Mouse (Mus musculus) CH12F3 (cell line): Measurements from ENCODE around the gene Akr1b7.
"Not testable (repeated sequence)": the region's sequence is repeated elsewhere in the genome, so short reads cannot be mapped to it uniquely, and the experiment has no call there.

Source experiments
- in situ Hi-C: fragments of 300-500 bp; cut with MboI; formaldehyde crosslinking; loops from 2 replicates; pipeline ENCODE4 v1.14.3; 2020; ENCODE audit warnings: low sequenced_read_pairs

Akr1b7 gene

DNA sequence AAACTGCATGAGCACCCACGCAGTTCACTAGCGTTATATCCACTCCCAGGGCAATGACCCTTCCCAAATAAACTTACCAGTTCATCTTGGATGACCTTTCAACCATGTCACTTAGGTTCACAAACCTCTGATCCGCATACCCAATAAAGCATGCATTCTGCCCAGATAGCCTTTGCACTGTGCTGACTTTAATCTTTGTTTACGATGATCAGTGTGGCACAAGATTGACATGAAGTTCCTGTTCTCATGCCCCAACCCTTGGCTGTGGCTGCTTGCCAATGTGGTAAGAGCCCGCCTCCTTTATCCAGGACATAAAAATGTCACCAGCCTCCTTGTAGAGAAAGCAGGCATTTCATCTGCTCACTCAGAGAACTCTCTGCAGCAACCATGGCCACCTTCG lies at the start of gene Akr1b7:
TSS of gene Akr1b7 (plus strand) at position 312 of the 400 bp plus-strand sequence.
- in situ Hi-C loops: no loop called here

DNA sequence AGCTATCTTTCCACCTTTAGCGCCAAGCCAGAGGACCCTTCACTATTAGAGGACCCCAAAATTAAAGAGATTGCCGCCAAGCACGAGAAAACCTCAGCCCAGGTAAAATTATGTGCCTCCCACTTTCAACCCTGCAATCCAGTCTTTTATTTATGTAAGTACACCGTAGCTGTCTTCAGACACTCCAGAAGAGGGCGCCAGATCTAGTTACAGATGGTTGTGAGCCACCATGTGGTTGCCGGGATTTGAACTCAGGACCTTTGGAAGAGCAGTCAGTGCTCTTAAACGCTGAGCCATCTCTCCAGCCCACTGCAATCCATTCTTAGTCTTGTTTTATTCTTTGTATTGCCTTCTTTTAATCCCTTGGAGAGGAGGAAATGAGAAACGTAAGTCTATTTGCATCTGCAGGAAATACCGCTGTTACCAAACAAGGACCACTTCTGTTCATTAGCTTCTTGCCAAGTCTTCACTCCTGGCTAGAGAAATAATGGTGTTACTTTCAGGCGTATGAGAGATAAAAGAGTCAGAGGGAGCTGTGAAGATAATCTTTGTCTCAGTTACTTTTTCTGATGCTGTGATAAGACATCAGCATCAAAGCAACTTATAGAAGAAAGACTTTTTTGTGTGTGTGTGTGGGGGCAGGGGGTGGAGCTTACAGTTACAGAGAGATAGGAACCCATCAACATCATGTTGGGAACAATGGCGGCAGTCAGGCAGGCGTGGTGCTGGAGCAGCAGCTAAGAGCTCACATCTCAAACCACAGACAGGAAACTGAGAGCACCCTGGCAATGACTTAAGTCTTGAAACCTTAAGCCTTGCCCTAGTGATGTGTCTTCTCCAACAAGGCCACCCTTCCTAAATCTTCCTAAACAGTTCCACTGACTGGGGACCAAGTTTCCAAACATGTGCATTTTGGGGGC lies 47.7 kb upstream of the Akr1b7 start:
- in situ Hi-C loops: no loop called here

DNA sequence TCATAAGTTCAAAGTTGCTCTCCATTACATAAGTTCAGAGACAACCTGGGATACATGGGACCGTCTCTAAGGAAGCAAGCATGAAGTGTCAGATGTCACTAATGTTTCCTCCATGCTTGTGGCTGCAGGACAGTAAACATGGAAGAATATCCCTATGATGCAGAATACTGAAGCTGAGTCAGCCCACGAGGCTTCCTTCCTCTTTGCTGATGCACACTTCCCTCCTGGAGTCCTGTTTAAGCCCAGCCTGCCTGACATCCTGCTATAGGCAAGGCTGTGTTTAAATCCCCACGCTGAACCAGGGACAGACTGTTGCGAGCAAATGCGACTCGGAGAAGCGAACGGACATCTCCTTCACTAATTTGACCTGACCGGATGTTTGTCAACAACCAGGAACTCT lies 44.1 kb upstream of the Akr1b7 start:
- in situ Hi-C loops: no loop called here

DNA sequence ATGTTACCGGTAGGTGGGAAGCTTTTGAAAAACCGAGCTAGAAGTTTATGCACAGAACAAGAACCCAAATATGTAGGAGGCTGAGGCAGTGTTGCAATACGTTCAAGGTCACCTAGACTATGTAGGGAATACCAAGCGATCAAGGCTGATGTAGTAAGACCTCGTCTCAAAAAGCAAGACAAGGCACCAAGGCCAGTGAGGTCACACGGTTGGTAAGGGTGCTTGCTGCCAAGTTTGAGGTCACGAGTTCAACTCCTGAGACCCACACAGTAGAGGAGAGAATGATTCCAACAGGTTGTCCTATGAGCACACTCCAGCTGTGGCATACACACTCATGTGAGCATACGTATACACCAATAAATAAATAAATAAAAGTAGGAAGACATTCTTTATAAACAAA lies 42.1 kb upstream of the Akr1b7 start:
- in situ Hi-C loops: no loop called here

DNA sequence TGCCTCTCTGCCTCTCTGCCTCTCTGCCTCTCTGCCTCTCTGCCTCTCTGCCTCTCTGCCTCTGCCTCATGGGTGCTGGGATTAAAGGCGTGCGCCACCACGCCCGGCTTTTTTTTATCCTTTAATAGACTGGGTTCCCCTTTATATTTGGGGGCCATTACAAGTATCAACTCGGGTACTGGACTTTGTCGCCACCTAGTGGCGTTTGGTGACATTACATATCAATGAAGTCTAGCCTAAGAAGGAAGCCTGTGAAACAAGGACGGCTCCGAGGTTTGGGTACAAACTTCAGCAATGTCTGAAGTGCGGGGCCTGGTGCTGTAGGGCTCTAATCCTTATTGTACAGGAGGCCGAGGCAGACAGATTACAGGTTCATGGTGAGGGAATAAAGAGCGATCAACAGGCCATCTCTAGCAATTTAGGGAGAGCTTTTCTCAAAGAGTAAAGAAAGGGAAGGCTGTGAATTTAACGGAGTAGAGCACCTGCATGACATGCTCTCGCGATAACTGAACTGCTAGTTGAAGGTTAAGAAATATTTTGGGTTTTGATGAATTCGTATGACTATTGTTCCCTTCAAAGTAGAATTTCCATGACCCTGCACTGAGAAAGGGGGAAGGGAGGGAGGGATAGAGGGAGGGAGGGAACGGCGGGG lies 40.3 kb upstream of the Akr1b7 start:
- in situ Hi-C loops: no loop called here

DNA sequence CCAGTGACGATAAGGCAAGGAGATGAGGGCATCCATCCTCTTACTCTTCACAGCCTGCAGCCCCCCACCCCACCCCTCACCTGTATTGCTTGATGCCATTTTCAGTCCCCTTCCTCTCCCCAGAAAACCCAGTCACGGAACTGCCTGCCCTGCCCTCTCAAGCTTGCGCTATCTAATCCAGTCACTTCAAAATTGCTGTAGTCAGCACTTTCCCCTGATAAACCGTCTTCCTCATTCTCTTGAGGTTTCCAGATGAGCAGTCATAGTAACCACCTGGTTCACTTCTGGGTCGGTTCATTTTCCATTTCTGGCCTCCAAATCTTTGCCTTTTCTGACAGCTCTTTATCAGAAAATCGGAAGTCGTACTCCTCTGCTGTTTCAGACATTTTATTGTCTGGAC lies 38.3 kb upstream of the Akr1b7 start:
- in situ Hi-C loops: no loop called here

DNA sequence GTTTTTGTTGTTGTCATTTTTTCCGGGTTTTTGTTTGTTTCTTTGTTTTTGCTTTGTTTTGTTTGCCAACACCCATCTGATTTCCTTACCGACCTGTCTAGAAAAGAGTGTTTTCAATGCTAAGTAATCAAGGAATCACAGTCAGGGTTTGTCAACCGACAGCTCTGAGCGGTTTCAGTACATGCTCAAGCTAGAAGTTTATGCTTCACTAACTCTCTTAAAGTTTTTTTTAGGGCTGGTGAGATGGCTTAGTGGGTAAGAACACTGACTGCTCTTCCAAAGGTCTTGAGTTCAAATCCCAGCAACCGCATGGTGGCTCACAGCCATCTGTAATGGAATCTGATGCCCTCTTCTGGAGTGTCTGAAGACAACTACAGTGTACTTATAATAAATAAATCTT lies 36.2 kb upstream of the Akr1b7 start:
- in situ Hi-C loops: not testable (repeated sequence)

DNA sequence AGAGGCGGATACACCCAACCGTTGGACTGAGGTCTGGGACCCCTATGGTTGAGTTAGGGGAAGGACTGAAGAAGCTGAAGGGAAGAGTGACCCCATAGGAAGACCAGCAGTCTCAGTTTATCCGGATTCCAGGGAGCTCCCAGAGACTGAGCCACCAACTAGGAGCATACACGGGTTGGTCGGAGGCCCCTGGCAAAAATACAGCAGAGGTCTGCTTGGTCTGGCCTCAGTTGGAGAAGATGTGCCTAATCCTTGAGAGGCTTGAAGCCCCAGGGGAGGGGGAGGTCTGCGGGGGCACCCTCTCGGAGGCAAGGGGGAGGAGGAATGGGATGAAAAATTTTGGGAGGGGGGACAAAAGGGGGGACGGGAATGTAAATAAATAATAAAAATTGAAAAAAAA lies 28.7 kb upstream of the Akr1b7 start:
- in situ Hi-C loops: no loop called here

DNA sequence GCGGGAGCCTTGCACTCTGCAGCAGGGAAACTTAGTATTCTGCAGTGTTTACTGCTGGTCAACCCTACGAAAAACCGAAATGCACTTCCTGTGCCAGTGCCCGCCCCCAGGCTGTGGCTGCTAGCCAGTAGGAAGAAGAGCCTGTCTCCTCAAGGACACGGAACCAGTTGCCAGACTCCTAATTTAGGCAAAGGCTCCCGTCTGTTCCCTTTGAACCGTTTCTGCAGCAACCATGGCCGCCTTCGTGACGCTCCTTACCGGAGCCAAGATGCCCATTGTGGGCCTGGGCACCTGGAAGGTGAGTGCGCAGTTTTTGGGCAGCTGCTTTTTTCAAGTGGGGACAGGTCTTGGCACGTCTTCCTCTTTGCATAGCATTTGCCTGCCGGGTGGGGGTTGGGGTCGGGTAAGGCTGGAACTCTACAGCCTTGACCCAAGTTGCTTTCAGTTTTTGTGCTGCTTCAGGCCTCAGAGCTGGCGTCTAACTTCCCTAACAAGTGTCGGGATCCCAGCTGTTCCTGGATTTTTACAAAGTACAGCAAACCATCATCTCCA lies 27.9 kb upstream of the Akr1b7 start, which contains the start of gene Akr1b10:
TSS of gene Akr1b10 (plus strand) at position 109 of the 552 bp plus-strand sequence.
- in situ Hi-C loops: no loop called here

DNA sequence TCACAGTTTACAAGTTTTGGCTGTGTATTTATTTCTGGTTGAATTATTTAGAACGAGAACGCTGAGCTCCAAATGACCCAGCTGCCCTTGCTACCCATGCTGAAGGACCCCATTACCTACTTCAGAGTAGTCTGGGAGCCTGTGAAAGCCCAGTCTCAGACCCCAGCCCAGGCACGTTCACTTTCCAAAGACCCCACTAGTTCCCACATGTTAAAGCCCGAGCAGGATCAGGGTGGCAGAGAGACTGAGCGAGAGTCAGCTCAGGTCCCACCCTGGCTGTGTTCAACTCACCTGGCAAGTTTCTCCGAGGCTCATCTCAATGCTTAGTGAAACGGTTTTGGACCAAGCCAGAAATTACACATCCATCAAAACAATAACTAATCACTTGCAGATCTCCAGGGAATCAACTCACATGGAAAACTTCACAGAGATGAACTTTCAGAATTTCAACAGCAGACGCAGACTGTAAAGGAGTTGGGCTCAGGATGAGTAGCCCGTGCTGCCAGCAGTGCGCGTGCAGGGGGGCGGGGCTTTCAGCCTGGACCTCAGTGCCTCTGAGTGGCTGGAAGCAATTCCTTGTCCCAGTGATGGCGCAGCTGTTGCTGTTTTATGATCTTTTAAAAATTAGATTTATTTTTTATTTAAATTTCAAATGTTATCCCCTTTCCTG lies 27.3 kb upstream of the Akr1b7 start:
- in situ Hi-C loops: no loop called here

DNA sequence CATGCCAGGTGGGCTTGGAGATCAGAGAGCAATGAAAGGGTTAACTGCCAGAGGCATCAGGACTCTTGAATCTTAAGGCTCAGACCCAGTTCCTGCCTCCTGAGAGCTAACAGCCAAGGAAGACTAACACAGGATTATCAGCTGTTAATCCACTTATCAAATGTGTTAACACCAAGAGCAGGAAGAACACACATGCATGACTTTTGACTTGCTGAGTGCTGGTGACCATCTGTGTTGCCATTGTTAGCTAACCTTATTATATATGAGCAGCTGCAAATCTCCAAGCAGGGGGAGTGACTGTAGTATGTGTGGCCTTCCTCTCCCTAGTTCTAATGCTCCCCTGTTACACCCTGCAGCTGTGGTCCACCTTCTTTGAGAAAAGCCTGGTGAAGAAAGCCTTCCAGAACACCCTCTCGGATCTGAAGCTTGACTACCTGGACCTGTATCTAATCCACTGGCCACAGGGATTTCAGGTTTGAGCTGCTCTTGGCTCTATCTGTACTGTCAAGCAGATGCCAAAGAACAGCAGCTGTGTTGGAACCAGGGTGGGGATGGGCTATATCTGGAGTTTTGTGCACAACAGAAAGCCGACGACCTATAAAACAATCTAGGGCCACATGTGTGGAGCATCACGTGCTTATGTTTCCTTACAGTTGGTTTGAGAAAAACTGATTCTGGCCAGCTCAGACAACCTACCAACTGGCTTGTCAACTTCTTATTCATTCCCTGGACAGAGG lies 23.5 kb upstream of the Akr1b7 start:
- in situ Hi-C loops: no loop called here

DNA sequence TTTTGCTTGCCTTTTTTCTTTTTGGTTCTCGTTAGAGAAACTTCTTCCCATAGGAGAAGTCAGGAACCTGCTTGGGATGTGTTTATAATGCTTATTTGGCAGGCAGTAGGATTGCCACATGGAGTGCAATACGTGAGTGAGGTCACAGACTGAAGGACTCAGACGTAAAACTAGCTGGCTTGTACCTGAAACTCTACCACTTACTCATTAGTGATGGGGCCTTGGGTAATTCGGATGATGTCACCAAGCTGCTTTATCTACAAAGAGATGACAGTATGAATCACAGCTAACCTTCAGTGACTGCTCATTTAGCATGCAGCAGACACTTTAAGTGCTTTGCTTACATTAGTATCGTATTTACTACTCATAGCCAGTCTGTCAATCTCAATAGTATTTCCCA lies 16.2 kb upstream of the Akr1b7 start:
- in situ Hi-C loops: no loop called here

DNA sequence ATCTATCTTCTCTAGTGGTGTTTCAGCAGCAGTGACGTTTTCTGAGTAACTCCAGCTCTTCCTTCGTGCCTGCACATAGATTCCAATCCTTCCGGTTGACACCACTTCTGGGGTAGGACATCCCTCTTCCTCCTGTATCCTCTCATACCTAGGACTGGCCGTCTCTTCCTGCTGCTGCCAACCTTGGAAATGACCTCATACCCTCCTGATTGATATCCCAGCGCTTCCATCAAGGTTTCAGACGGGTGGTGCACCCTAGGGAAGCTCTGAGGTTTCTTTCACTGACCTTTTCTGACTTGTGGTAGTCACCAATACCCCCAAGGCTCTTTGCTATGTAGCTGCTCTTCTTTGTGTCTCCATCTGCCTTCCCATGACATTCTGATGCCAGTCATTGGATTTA lies 13.7 kb upstream of the Akr1b7 start:
- in situ Hi-C loops: no loop called here

DNA sequence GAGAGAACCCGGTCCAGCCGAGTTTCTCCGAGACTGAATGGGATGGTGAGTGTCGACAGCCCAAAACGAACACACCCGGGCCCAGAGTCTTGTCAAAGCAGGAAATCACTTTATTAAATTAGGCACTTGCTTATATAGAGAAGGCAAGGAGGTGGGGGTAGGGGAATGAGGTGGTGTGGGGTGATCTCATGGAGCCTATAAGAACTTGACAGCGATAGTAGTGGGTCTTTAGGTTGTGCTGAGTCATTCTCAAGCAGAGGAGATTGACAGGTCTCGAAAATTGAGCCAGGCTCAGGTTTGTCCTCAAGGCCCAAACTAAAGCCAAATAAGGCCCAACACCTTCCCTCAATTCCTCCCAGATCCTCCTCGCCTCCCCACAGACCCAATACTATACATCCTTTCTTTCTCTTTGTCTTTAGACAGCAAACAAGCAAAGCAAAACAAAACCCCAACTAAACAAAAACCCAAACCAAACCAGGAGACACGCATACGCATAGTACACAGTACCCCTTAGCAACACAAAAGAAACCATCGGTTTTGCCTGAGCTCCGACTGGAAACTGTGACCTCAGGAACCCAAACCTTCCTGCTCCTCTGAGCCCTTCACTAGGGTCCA lies 12.4 kb upstream of the Akr1b7 start:
- in situ Hi-C loops: no loop called here

DNA sequence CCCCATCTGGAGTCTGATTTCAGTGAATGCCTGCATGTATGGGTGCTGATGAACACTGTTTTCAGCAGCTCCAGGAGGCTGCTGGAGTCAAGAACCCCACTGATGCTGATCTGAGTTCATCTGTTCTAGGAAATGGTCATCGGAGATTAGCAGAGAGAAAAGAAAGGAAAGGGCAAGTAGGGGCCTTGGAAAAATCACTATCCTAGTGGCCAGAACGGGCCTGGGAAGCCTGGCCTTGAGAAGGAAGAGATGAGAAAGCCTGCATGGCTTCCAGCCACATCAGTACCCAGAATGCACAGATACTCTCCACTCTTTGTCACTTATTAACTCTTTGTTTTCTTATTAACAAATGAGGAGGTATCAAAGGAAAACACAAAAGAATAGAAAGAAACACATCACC lies 11.4 kb upstream of the Akr1b7 start:
- in situ Hi-C loops: no loop called here

DNA sequence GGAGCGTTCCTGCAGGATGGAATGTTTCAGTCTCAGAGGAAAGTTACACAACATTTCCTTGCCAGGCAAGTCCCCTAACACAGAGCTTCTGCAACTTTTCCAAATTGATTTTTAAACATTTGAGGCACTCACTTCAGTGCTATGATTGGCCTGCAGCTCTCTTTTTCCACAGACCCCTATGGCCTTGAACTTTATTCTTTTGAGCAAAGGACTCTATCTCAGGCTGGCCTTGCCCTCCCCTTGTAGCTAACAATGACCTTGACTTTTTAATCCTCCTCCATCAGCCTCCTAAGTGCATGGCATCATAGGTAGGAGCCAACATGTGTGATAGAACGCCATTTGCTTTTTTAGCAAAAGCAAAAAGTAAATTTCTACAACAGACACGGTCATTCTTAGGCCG lies 5.4 kb upstream of the Akr1b7 start:
- in situ Hi-C loops: no loop called here

DNA sequence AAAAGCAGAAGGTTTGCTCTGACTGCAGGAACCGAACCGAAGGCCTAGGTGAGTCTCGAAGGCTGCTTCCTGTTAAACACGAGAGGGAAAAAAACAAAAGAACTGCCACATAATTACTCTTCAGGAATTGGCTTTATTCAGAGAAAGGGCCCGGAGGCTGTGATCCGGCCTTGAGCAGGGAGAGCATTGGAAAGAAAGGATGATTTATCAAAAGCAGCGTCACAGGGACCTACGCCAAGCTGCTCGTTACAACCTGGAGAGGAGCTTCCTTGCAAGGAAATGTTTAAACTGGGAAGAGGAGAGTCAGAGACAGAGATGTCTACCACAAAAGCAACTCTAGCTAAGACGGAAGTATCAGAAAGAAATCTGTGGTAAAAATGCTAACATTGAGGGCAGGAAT lies 4.7 kb upstream of the Akr1b7 start:
- in situ Hi-C loops: no loop called here

DNA sequence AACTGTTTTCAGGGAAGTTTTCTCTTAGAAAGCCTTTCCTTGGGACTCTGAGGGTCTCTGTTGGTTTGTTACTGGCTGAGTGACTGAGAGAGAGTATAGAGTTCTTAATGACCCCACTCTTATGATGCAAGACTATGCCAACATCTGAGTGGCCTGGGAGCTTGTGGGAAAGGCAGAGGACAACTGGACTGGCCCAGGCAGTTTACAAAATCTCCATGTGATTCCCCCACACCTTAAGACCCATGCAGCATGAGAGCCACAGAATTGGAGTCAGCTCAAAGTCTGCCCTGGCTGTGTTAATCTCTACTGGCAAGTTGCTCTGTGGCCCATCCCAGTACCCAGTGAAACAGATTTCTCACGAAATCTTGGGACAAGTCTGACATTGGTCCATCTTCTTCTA lies 554 bp downstream of the Akr1b7 start:
- in situ Hi-C loops: no loop called here

DNA sequence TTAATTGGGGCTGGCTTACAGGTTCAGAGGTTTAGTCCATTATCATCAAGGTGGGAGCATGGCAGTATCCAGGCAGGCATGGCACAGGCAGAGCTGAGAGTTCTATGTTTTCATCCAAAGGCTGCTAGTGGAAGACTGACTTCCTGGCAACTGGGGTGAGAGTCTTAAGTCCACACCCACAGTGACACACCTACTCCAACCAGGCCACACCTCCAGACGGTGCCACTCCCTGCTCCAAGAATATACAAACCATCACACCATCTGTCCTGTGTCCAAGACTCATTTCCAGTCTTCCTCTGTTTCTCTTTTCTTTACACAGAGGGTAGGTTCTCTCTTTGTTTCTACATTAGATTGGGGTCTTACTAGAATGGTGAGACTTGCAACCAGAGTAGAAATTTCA lies 1.3 kb downstream of the Akr1b7 start:
- in situ Hi-C loops: not testable (repeated sequence)

DNA sequence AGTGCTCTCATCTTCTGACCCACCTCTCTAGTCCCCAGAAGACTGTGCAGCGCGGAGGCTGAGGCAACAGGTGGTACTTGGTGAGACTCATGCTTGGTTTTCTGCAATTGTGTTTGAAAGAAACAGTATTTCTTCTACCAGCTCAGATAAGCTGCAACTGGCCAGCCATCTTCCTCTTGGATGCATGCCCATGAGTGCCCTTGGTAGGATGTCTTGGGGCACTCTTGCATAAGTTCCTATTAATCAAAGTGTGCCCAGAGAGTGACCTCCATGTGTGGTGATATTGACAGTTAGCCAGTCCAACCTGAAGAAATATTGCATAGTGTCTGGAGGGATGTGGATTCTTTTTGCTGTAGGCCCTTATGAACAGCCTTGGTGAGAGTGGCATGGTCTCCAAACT lies 4.4 kb downstream of the Akr1b7 start:
- in situ Hi-C loops: no loop called here
